Mouse (Mus musculus) lung, postnatal 0 days (tissue): ENCODE data around the gene Il17c. TPM values are rescaled to one million over a fixed set of nuclear protein-coding genes. Genes with fewer than 3 reads are reported as not detected.

ENCODE experiments used
- ATAC-seq: fragments of 200-750 bp; cut with Nextera tagmentation; 2 replicates; pipeline ENCODE4 v1.8.0; 2017; ENCODE audit warnings: moderate library complexity
- DNase-seq: peaks from one replicate; pipeline ENCODE4 v3.0.0-alpha.2; 2016; ENCODE audit warnings: low spot score
- H3K27ac ChIP-seq: fragments of 300-500 bp; sonication (generic); 2 replicates; pipeline ENCODE4 v1.5.1; 2014; ENCODE audit warnings: antibody characterized with exemption, mild to moderate bottlenecking, low read length, mixed read lengths
- H3K27me3 ChIP-seq: fragments of 300-500 bp; sonication (generic); replicated peaks from 2 replicates; pipeline ENCODE4 v1.6.1; 2014; ENCODE audit warnings: low read length, mixed read lengths; ENCODE audit not compliant: insufficient read depth
- H3K36me3 ChIP-seq: fragments of 300-500 bp; sonication (generic); 2 replicates; pipeline ENCODE4 v1.6.1; 2014; ENCODE audit warnings: low read length, mixed read lengths; ENCODE audit not compliant: insufficient read depth
- H3K4me1 ChIP-seq: fragments of 300-500 bp; sonication (generic); 2 replicates; pipeline ENCODE4 v1.6.1; 2014; ENCODE audit warnings: antibody characterized with exemption, low read depth, low read length, mixed read lengths; ENCODE audit not compliant: insufficient read depth
- H3K4me2 ChIP-seq: fragments of 300-500 bp; sonication (generic); replicated peaks from 2 replicates; pipeline ENCODE4 v1.6.1; 2014; ENCODE audit warnings: low read depth, mild to moderate bottlenecking, low read length, moderate library complexity, mixed read lengths
- H3K4me3 ChIP-seq: fragments of 300-500 bp; sonication (generic); 2 replicates; pipeline ENCODE4 v1.5.1; 2014; ENCODE audit warnings: low read depth, low read length
- H3K9ac ChIP-seq: fragments of 300-500 bp; sonication (generic); replicated peaks from 2 replicates; pipeline ENCODE4 v1.6.1; 2014; ENCODE audit warnings: low read depth, mild to moderate bottlenecking
- H3K9me3 ChIP-seq: fragments of 300-500 bp; sonication (generic); 2 replicates; pipeline ENCODE4 v1.6.1; 2016; ENCODE audit warnings: low read length, mixed read lengths
- CTCF ChIP-seq: IDR thresholded peaks from 2 replicates; pipeline ENCODE4 v1.5.1; 2016; ENCODE audit warnings: antibody characterized with exemption, mild to moderate bottlenecking
- EP300 ChIP-seq: IDR thresholded peaks from 2 replicates; pipeline ENCODE4 v1.6.1; 2016; ENCODE audit warnings: antibody characterized with exemption, mild to moderate bottlenecking, control low read depth
- WGBS: fragments of 180-500 bp; shearing (Covaris S2); extraction: QIAGEN DNeasy Blood & Tissue Kit; methylation state at CpG from one replicate; pipeline ENCODE4 v1.1.7; 2014; 5-methylcytosine and 5-hydroxymethylcytosine counted together
- microRNA-seq: library from miRNA; unstranded; fragments of <30 nt; microRNA quantifications from one replicate; pipeline ENCODE4, GENCODE M21; 2016
- polyA plus RNA-seq: library from polyadenylated mRNA; unstranded; fragments of >200 nt; fragmentation: Nextera tagmentation; extraction: Ambion mirVana; gene quantifications from 2 replicates; pipeline ENCODE4 v1.2.1, GENCODE M21; 2015

The Il17c gene
- polyA plus RNA-seq, 1 experiment from 2014 or later = not detected

GRCm38 (mm10) chr8:122467816-122468215, 46.0 kb downstream of the Il17c start:
- Histone ChIP-seq H3K27me3 (no peaks in the 10 kb centered on the region), H3K4me2 (no peak overlapping the region), H3K27ac (no peak overlapping the region), H3K4me1 (peaks cover under 1% of the 10 kb centered on the region; the same call in 1 of the 2 replicates), H3K9me3 (no peaks in the 10 kb centered on the region), H3K4me3 (no peak overlapping the region), H3K36me3 (peaks cover 14% of the 10 kb centered on the region; the same call in 1 of the 2 replicates), H3K9ac (no peak overlapping the region)
- no peak for ATAC-seq
- TF ChIP-seq CTCF (no peak), EP300 (no peak)
- 89% methylated on average over 13 of the region's 13 CpGs for WGBS
- DNase-seq = no peak

DNA sequence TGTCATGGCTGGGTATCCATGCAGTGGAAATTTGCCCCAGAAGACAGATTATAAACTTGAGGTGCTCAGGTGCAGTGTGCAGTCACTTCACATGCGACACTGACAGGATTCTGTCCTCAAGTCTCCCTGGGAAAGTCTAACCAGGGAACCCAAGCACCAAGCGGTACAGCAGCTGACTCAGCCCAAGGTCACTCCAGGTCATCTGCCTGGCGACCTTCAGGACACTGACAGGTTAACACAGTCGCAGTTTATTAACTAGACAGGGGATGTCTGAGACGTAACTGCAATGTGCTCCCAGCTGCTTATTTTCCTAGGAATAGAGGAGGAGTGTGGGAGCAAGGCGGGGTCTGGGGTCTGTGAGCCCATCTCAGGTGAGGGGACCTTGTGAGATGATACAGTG, 47.6 kb downstream of the Il17c start:
- ATAC-seq = no peak
- no peak overlapping the region for H3K9ac ChIP-seq
- H3K27me3 ChIP-seq = no peaks in the 10 kb centered on the region
- 78% methylated on average over 6 of the region's 6 CpGs for WGBS
- no peaks in the 10 kb centered on the region; the same call in 1 of the 2 replicates for H3K4me1 ChIP-seq
- no peak for DNase-seq
- no peak for TF ChIP-seq CTCF
- TF ChIP-seq EP300 = no peak
- no peak overlapping the region for H3K4me2 ChIP-seq
- peaks cover 14% of the 10 kb centered on the region; the same call in 1 of the 2 replicates for H3K36me3 ChIP-seq
- H3K4me3 ChIP-seq = no peak overlapping the region
- H3K27ac ChIP-seq = no peak overlapping the region
- no peaks in the 10 kb centered on the region for H3K9me3 ChIP-seq

DNA sequence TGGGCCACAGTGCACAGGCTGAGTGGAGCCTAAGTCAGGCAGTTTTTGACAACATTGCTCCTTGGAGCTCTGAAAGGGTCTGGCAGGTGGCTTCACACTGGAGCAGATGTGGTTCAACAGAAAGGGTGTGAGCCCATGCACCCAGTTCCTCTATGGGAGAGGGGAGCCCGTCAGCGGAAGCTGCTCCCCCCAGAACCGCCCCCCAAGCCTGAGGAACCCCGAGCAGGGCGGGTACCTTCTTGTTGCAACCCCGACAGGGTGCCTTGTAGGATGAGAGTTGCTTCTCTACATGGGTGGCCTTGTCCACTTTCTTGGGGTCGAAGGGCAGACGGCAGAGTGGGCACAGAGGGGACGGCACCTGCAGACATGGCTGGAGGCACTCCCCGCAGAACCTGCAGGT, 48.1 kb downstream of the Il17c start:
- H3K4me3 ChIP-seq = no peak overlapping the region
- no peaks in the 10 kb centered on the region for H3K9me3 ChIP-seq
- no peak for ATAC-seq
- peaks cover 14% of the 10 kb centered on the region; the same call in 1 of the 2 replicates for H3K36me3 ChIP-seq
- no peak overlapping the region for H3K4me2 ChIP-seq
- H3K9ac ChIP-seq = no peak overlapping the region
- no peaks in the 10 kb centered on the region for H3K27me3 ChIP-seq
- no peak for DNase-seq
- TF ChIP-seq CTCF (no peak), EP300 (no peak)
- 87% methylated on average over 10 of the region's 10 CpGs for WGBS
- H3K4me1 ChIP-seq = peaks cover 3% of the 10 kb centered on the region; the same call in 1 of the 2 replicates
- H3K27ac ChIP-seq = no peak overlapping the region

DNA sequence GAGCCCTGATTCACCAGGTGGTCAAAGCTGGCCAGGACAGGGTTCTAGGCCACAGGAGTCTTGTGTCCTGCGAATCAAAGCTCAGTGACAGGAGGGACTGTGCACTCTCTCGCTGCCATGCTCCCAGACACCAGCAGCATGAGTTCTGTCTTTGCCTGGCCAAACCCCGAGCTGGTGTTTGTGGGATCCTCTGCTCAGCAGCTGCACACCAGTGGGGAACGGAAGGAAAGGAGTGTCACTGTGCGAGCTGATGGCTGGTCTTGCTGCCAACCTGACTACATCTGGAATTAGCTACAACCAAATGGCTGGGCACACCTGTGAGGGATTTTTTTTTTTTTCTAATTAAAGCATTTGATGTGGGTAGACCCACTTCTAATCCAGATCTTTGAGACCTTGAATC, 48.9 kb downstream of the Il17c start:
- Histone ChIP-seq H3K4me2 (no peak overlapping the region), H3K27ac (no peak overlapping the region), H3K9ac (no peak overlapping the region), H3K36me3 (peaks cover 14% of the 10 kb centered on the region; the same call in 1 of the 2 replicates), H3K4me1 (peaks cover 3% of the 10 kb centered on the region; the same call in 1 of the 2 replicates), H3K9me3 (no peaks in the 10 kb centered on the region), H3K4me3 (no peak overlapping the region), H3K27me3 (no peaks in the 10 kb centered on the region)
- WGBS = 84% methylated on average over 5 of the region's 5 CpGs
- TF ChIP-seq EP300 = no peak
- no peak for TF ChIP-seq CTCF
- ATAC-seq = no peak
- DNase-seq = no peak

Small RNAs within 50 kb of the gene (microRNA-seq; reads per million reads assigned to microRNA genes)
- gene Gm24366 = not detected

Other genes starting within 250 kb of the Il17c start
- 1.5 and 1.7 TPM in 2 replicates for gene Zfpm1, start 139.9 kb upstream of the Il17c start, polyA plus RNA-seq
- gene Trhr2, start 61.3 kb upstream of the Il17c start, polyA plus RNA-seq = not detected in 2 replicates
- gene Zc3h18, start 45.4 kb upstream of the Il17c start, polyA plus RNA-seq = 20.2 and 22.2 TPM in 2 replicates
- gene Cyba, start 10.9 kb downstream of the Il17c start, polyA plus RNA-seq = 401 and 429 TPM in 2 replicates
- 29.2 and 31.2 TPM in 2 replicates for gene Mvd, start 21.4 kb downstream of the Il17c start, polyA plus RNA-seq
- gene Snai3, start 38.7 kb downstream of the Il17c start, polyA plus RNA-seq = 1.2 and 1.5 TPM in 2 replicates
- 49.4 and 52.7 TPM in 2 replicates for gene Rnf166, start 54.0 kb downstream of the Il17c start, polyA plus RNA-seq
- gene Ctu2, start 54.1 kb downstream of the Il17c start, polyA plus RNA-seq = 21.2 and 25.9 TPM in 2 replicates
- 27.3 and 31.3 TPM in 2 replicates for gene Piezo1, start 129.3 kb downstream of the Il17c start, polyA plus RNA-seq
- gene Cdt1, start 146.0 kb downstream of the Il17c start, polyA plus RNA-seq = 7.4 and 7.7 TPM in 2 replicates
- 203 and 206 TPM in 2 replicates for gene Aprt, start 154.9 kb downstream of the Il17c start, polyA plus RNA-seq
- 14.3 and 14.5 TPM in 2 replicates for gene Galns, start 189.4 kb downstream of the Il17c start, polyA plus RNA-seq
- gene Trappc2l, start 189.6 kb downstream of the Il17c start, polyA plus RNA-seq = 66.8 and 70.0 TPM in 2 replicates
- gene Pabpn1l, start 200.7 kb downstream of the Il17c start, polyA plus RNA-seq = 0.12 TPM in 1 of 2 replicates, not detected in the other